Mouse (Mus musculus): ENCODE measurements around the gene Slc7a14. TPM values are rescaled to one million over a fixed set of nuclear protein-coding genes. Genes with fewer than 3 reads are reported as not detected.
A peak's percentile ranks its signal among the peaks of the same experiment; 100 is the strongest.

Gene Slc7a14
- polyA plus RNA-seq, 1 experiment from 2014 or later = 3.0 TPM

GRCm38 (mm10) chr3:31259553-31260255 lies 50.5 kb downstream of the Slc7a14 start:
- Histone ChIP-seq H3K4me3 (replicated peaks) (no peak overlapping the region), H3K27me3 (no peaks in the 10 kb centered on the region), H3K9me3 (no peaks in the 10 kb centered on the region), H3K36me3 (no peaks in the 10 kb centered on the region), H3K9ac (replicated peaks) (no peak overlapping the region), H3K4me2 (replicated peaks) (no peak overlapping the region), H3K27ac (no peak overlapping the region), H3K4me1 (replicated peaks) (peaks cover 21% of the 10 kb centered on the region)
- 87% methylated on average over 7 of the region's 7 CpGs for WGBS
- ATAC-seq = 0 out of 2 replicates have a peak, but pooled peaks have one; percentile 2

GRCm38 (mm10) chr3:31254427-31254826 lies 55.8 kb downstream of the Slc7a14 start:
- no peak for ATAC-seq
- no peaks in the 10 kb centered on the region for H3K4me1 ChIP-seq (replicated peaks)
- WGBS = 82% methylated on average over 7 of the region's 7 CpGs
- H3K27me3 ChIP-seq = no peaks in the 10 kb centered on the region
- no peaks in the 10 kb centered on the region for H3K36me3 ChIP-seq
- no peak overlapping the region for H3K4me2 ChIP-seq (replicated peaks)
- H3K4me3 ChIP-seq (replicated peaks) = no peak overlapping the region
- no peaks in the 10 kb centered on the region for H3K9me3 ChIP-seq
- H3K9ac ChIP-seq (replicated peaks) = no peak overlapping the region
- no peak overlapping the region for H3K27ac ChIP-seq

GRCm38 (mm10) chr3:31253862-31254261 lies 56.3 kb downstream of the Slc7a14 start:
- Histone ChIP-seq H3K27me3 (no peaks in the 10 kb centered on the region), H3K4me3 (replicated peaks) (no peak overlapping the region), H3K9ac (replicated peaks) (no peak overlapping the region), H3K4me1 (replicated peaks) (no peaks in the 10 kb centered on the region), H3K27ac (no peak overlapping the region), H3K9me3 (no peaks in the 10 kb centered on the region), H3K4me2 (replicated peaks) (no peak overlapping the region), H3K36me3 (no peaks in the 10 kb centered on the region)
- ATAC-seq = no peak
- WGBS = 91% methylated on average over 9 of the region's 9 CpGs

GRCm38 (mm10) chr3:31252566-31252965 lies 57.6 kb downstream of the Slc7a14 start:
- no peaks in the 10 kb centered on the region for H3K4me1 ChIP-seq (replicated peaks)
- H3K27ac ChIP-seq = no peak overlapping the region
- no peaks in the 10 kb centered on the region for H3K9me3 ChIP-seq
- WGBS = 81% methylated on average over 3 of the region's 3 CpGs
- H3K9ac ChIP-seq (replicated peaks) = no peak overlapping the region
- H3K4me3 ChIP-seq (replicated peaks) = no peak overlapping the region
- no peaks in the 10 kb centered on the region for H3K27me3 ChIP-seq
- no peak for ATAC-seq
- H3K4me2 ChIP-seq (replicated peaks) = no peak overlapping the region
- H3K36me3 ChIP-seq = no peaks in the 10 kb centered on the region

- H3K4me2 ChIP-seq (replicated peaks) = no peak overlapping the region
- H3K9ac ChIP-seq (replicated peaks) = no peak overlapping the region
- H3K27ac ChIP-seq = no peak overlapping the region
- WGBS = 61% methylated on average over 1 of the region's 1 CpGs
- H3K9me3 ChIP-seq = no peaks in the 10 kb centered on the region
- H3K36me3 ChIP-seq = no peaks in the 10 kb centered on the region
- no peaks in the 10 kb centered on the region for H3K27me3 ChIP-seq
- H3K4me1 ChIP-seq (replicated peaks) = no peaks in the 10 kb centered on the region
- ATAC-seq = no peak
- no peak overlapping the region for H3K4me3 ChIP-seq (replicated peaks)
Measured at GRCm38 (mm10) chr3:31243478-31243877, 66.7 kb downstream of the Slc7a14 start.

GRCm38 (mm10) chr3:31240840-31241239 lies 69.3 kb downstream of the Slc7a14 start:
- 79% methylated on average over 8 of the region's 8 CpGs for WGBS
- Histone ChIP-seq H3K36me3 (no peaks in the 10 kb centered on the region), H3K9me3 (no peaks in the 10 kb centered on the region), H3K4me3 (replicated peaks) (no peak overlapping the region), H3K9ac (replicated peaks) (no peak overlapping the region), H3K27ac (no peak overlapping the region), H3K27me3 (no peaks in the 10 kb centered on the region), H3K4me2 (replicated peaks) (no peak overlapping the region), H3K4me1 (replicated peaks) (no peaks in the 10 kb centered on the region)
- peak; percentile 48; the same call in 1 of the 2 replicates for ATAC-seq

- ATAC-seq = no peak
- no peak overlapping the region for H3K4me3 ChIP-seq (replicated peaks)
- WGBS = 91% methylated on average over 3 of the region's 3 CpGs
Measured at GRCm38 (mm10) chr3:31239645-31240044, 70.5 kb downstream of the Slc7a14 start.

GRCm38 (mm10) chr3:31237936-31238335 lies 72.2 kb downstream of the Slc7a14 start:
- no peaks in the 10 kb centered on the region for H3K36me3 ChIP-seq
- ATAC-seq = no peak
- H3K9me3 ChIP-seq = no peaks in the 10 kb centered on the region
- no peaks in the 10 kb centered on the region for H3K27me3 ChIP-seq
- H3K27ac ChIP-seq = no peak overlapping the region
- H3K9ac ChIP-seq (replicated peaks) = no peak overlapping the region
- no peak overlapping the region for H3K4me2 ChIP-seq (replicated peaks)
- H3K4me3 ChIP-seq (replicated peaks) = no peak overlapping the region
- H3K4me1 ChIP-seq (replicated peaks) = no peaks in the 10 kb centered on the region
- 31% methylated on average over 3 of the region's 3 CpGs for WGBS

More at GRCm38 (mm10) chr3:31239645-31240044, 70.5 kb downstream of the Slc7a14 start:
- Histone ChIP-seq H3K27me3 (no peaks in the 10 kb centered on the region), H3K4me2 (replicated peaks) (no peak overlapping the region), H3K4me1 (replicated peaks) (no peaks in the 10 kb centered on the region), H3K27ac (no peak overlapping the region), H3K9me3 (no peaks in the 10 kb centered on the region), H3K9ac (replicated peaks) (no peak overlapping the region), H3K36me3 (no peaks in the 10 kb centered on the region)

GRCm38 (mm10) chr3:31236146-31236545 lies 74.0 kb downstream of the Slc7a14 start:
- H3K9ac ChIP-seq (replicated peaks) = no peak overlapping the region
- H3K4me1 ChIP-seq (replicated peaks) = no peaks in the 10 kb centered on the region
- no peak overlapping the region for H3K27ac ChIP-seq

GRCm38 (mm10) chr3:31234356-31234755 lies 75.8 kb downstream of the Slc7a14 start:
- no peaks in the 10 kb centered on the region for H3K36me3 ChIP-seq
- H3K4me2 ChIP-seq (replicated peaks) = no peak overlapping the region
- no peak overlapping the region for H3K27ac ChIP-seq
- H3K9ac ChIP-seq (replicated peaks) = no peak overlapping the region
- no peaks in the 10 kb centered on the region for H3K27me3 ChIP-seq
- no peak overlapping the region for H3K4me3 ChIP-seq (replicated peaks)
- no peaks in the 10 kb centered on the region for H3K4me1 ChIP-seq (replicated peaks)
- H3K9me3 ChIP-seq = no peaks in the 10 kb centered on the region
- WGBS = 87% methylated on average over 7 of the region's 7 CpGs
- ATAC-seq = no peak

More at GRCm38 (mm10) chr3:31236146-31236545, 74.0 kb downstream of the Slc7a14 start:
- Histone ChIP-seq H3K36me3 (no peaks in the 10 kb centered on the region), H3K4me3 (replicated peaks) (no peak overlapping the region), H3K4me2 (replicated peaks) (no peak overlapping the region), H3K9me3 (no peaks in the 10 kb centered on the region), H3K27me3 (no peaks in the 10 kb centered on the region)
- ATAC-seq = no peak
- 94% methylated on average over 3 of the region's 3 CpGs for WGBS

GRCm38 (mm10) chr3:31233746-31234312 lies 76.3 kb downstream of the Slc7a14 start:
- H3K9ac ChIP-seq (replicated peaks) = no peak overlapping the region
- WGBS = 89% methylated on average over 2 of the region's 2 CpGs

GRCm38 (mm10) chr3:31229281-31229680 lies 80.9 kb downstream of the Slc7a14 start:
- WGBS = 88% methylated on average over 5 of the region's 5 CpGs
- ATAC-seq = no peak
- H3K4me3 ChIP-seq (replicated peaks) = no peak overlapping the region

More at GRCm38 (mm10) chr3:31233746-31234312, 76.3 kb downstream of the Slc7a14 start:
- no peaks in the 10 kb centered on the region for H3K4me1 ChIP-seq (replicated peaks)
- H3K27me3 ChIP-seq = no peaks in the 10 kb centered on the region
- no peaks in the 10 kb centered on the region for H3K9me3 ChIP-seq
- H3K27ac ChIP-seq = no peak overlapping the region
- H3K4me3 ChIP-seq (replicated peaks) = no peak overlapping the region
- H3K4me2 ChIP-seq (replicated peaks) = no peak overlapping the region
- no peaks in the 10 kb centered on the region for H3K36me3 ChIP-seq
- no peak for ATAC-seq

More at GRCm38 (mm10) chr3:31229281-31229680, 80.9 kb downstream of the Slc7a14 start:
- Histone ChIP-seq H3K4me2 (replicated peaks) (no peak overlapping the region), H3K36me3 (peaks cover 4% of the 10 kb centered on the region), H3K27me3 (no peaks in the 10 kb centered on the region), H3K27ac (no peak overlapping the region), H3K9me3 (no peaks in the 10 kb centered on the region), H3K4me1 (replicated peaks) (peaks cover 4% of the 10 kb centered on the region; the same call in 1 of the 2 replicates), H3K9ac (replicated peaks) (no peak overlapping the region)

Data from midbrain, embryonic 13.5 days (tissue).